Mouse (Mus musculus): ENCODE measurements at regions not wholly inside any gene's neighbourhood (a gene's known extent, or its start where the extent isn't known, plus 50 kb on each side); places are given as distances from the start of the nearest gene placed in this dataset.

DNA sequence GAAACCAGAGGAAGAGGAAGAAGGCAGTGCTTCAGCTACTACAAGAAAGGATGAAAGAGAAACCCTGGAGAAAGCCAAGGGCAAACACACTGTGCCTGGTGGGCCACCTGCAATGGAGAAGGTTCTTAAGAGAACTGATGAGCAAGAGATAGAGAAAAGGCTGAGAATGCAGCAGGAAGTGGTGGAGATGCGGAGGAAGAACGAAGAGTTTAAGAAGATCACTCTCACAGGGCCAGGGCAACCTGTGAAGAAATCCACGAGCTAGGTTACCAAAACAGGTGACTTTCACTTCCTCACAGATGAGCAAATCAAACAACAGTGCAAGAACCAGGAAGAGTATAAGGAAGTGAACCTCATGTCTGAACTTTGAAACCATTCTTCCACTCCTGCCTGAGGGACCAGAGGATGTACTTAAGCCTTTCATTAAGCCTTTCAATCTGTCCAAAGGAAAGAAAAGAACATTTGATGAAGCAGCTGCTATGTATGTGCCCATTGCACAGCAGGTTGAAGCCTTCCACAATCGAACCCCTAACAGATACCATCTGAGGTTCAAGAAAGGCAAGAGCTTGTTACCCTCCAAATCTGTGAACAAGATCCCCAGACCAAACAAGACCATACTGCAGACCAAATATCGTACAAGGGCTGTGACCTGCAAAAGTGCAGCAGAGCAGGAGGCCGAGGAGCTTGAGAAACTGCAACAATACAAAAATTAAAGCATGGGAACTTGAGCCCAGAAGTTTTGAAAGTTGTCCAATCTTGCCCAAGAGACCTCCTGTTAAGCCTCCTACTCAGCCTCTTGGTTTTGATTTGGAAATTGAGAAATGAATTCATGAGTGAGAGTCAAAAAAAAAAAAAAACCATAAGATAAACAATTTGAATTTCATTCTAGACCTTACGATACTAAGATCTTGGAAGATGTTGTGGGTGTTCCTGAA is 91.6 kb upstream of the Zfp462 start:
- no peaks in the 10 kb centered on the region for H3K4me1 ChIP-seq (replicated peaks; ENCODE audit: control insufficient read depth, insufficient read depth, low read length)
- no peaks in the 10 kb centered on the region for H3K27me3 ChIP-seq (replicated peaks; ENCODE audit: control insufficient read depth, insufficient read depth, low read length)
- WGBS = 88% methylated on average over 7 of the region's 7 CpGs
- H3K27ac ChIP-seq (ENCODE audit: low read depth) = no peak overlapping the region
- no peaks in the 10 kb centered on the region for H3K36me3 ChIP-seq (ENCODE audit: control insufficient read depth, insufficient read depth, low read length)
- H3K9ac ChIP-seq (ENCODE audit: low read length) = no peak overlapping the region
- H3K9me3 ChIP-seq (ENCODE audit: control insufficient read depth, low read length) = no peaks in the 10 kb centered on the region
- DNase-seq (ENCODE audit: low spot score) = no peak
- no peak for ATAC-seq (replicated peaks; ENCODE audit: low FRiP score, low TSS enrichment, low read depth)
- no peak overlapping the region for H3K4me3 ChIP-seq (ENCODE audit: low read depth, low read length)
- no peak overlapping the region for H3K4me2 ChIP-seq (ENCODE audit: low read length)

DNA sequence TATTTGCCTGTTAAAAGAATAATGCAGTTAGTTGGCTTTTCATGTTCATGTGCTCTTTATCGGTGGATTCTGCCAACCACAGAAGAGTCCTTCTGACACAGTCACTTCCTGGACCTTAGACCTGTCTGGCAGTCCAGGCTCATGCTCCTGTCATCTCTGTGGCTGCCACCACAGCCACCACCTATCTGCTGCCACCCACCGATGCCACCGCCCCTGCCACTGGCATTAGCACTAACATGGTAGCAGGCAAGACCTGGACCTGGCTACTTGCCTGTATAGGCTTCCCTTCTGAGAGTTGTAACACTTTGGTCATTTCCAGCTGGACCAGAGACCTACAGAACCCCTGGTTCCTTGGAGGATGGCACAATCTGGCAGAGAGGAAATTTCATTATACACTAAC is 86.2 kb upstream of the Zfp462 start:
- no peaks in the 10 kb centered on the region for H3K36me3 ChIP-seq (ENCODE audit: control insufficient read depth, insufficient read depth, low read length)
- no peak overlapping the region for H3K27ac ChIP-seq (ENCODE audit: low read depth)
- H3K27me3 ChIP-seq (replicated peaks; ENCODE audit: control insufficient read depth, insufficient read depth, low read length) = no peaks in the 10 kb centered on the region
- no peaks in the 10 kb centered on the region for H3K4me1 ChIP-seq (replicated peaks; ENCODE audit: control insufficient read depth, insufficient read depth, low read length)
- no peak overlapping the region for H3K4me2 ChIP-seq (ENCODE audit: low read length)
- ATAC-seq (replicated peaks; ENCODE audit: low FRiP score, low TSS enrichment, low read depth) (no peak), DNase-seq (ENCODE audit: low spot score) (no peak)
- H3K4me3 ChIP-seq (ENCODE audit: low read depth, low read length) = no peak overlapping the region
- H3K9me3 ChIP-seq (ENCODE audit: control insufficient read depth, low read length) = no peaks in the 10 kb centered on the region
- 94% methylated on average over 3 of the region's 3 CpGs for WGBS
- H3K9ac ChIP-seq (ENCODE audit: low read length) = no peak overlapping the region

DNA sequence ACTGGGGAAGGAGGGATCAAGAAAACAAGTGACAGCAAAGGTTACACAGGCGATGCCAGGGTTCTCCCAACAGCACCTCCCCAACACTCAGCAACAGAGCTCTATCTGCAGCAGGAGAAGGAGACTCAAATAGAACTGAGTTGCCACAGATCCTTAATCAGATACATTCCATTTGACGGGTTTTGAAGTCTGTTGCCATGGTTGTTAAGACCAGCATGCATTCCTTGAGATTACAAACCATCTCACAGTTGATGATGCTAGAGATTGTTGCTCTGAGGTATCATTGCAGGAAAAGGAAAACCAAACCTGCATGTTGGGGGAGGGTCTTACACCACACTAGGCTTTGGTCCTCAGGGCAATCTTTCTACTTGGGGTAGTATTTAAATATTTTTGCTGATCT is 78.8 kb upstream of the Zfp462 start:
- ATAC-seq (replicated peaks; ENCODE audit: low FRiP score, low TSS enrichment, low read depth) = no peak
- Histone ChIP-seq H3K4me1 (replicated peaks; ENCODE audit: control insufficient read depth, insufficient read depth, low read length) (no peaks in the 10 kb centered on the region), H3K9me3 (ENCODE audit: control insufficient read depth, low read length) (no peaks in the 10 kb centered on the region), H3K4me2 (ENCODE audit: low read length) (no peak overlapping the region), H3K9ac (ENCODE audit: low read length) (no peak overlapping the region), H3K36me3 (ENCODE audit: control insufficient read depth, insufficient read depth, low read length) (no peaks in the 10 kb centered on the region), H3K27ac (ENCODE audit: low read depth) (no peak overlapping the region), H3K27me3 (replicated peaks; ENCODE audit: control insufficient read depth, insufficient read depth, low read length) (no peaks in the 10 kb centered on the region), H3K4me3 (ENCODE audit: low read depth, low read length) (no peak overlapping the region)
- 46% methylated on average over 2 of the region's 2 CpGs for WGBS
- DNase-seq (ENCODE audit: low spot score) = no peak

DNA sequence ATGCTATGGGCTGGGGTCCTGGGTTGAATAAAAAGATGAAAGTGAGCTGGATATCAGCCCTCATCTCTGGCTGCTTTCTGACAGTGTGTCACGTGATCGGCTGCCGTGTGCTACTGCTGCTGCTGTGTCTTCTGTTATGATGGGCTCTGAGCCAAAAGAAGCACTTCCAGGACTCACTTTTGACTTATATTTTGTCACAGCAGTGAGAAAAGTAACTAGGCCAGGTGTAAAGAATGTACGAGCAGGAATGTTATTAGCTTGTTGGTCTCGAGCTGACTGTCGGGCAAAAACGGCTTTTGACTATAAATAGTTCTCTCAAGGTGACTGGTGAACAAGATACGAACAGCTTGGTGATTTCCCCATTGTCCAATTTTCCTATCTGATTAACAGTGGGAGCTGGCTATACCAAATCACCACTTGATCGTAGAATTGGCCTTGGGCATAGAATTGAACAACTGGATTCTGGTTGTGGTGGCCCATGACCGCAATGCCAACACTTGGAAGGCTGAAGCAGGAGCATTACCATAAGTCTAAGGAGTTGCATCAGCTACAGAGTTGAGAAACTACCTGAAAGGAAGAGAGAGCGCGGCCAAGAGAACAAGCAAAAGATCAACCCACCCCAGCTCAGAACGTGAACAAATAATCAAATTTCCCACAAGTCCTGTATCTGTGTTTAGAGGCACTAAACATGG is 70.6 kb upstream of the Zfp462 start:
- ATAC-seq (replicated peaks; ENCODE audit: low FRiP score, low TSS enrichment, low read depth) = no peak
- no peaks in the 10 kb centered on the region for H3K9me3 ChIP-seq (ENCODE audit: control insufficient read depth, low read length)

DNA sequence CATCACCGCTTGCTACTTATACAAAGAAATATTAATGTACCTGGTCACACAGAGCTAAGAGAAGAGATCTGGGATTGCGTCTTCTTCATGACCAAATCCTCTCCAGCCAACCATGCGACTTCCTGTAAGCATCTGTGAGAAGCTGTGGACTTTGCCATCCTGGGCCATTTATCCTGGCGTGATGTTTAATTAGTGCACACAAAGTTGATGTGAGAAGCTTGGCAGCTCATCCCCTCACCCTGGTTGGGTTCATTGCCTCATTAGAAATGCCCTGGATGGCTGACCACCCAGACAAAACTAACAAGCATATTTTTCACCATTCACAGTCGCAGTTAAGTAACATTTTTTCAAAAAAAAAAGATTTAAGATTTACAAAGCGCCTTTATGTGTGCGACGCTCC is 69.3 kb upstream of the Zfp462 start:
- no peaks in the 10 kb centered on the region for H3K27me3 ChIP-seq (replicated peaks; ENCODE audit: control insufficient read depth, insufficient read depth, low read length)
- no peaks in the 10 kb centered on the region for H3K36me3 ChIP-seq (ENCODE audit: control insufficient read depth, insufficient read depth, low read length)
- no peak for ATAC-seq (replicated peaks; ENCODE audit: low FRiP score, low TSS enrichment, low read depth)
- WGBS = 93% methylated on average over 8 of the region's 8 CpGs
- H3K4me3 ChIP-seq (ENCODE audit: low read depth, low read length) = no peak overlapping the region
- H3K27ac ChIP-seq (ENCODE audit: low read depth) = no peak overlapping the region
- H3K9ac ChIP-seq (ENCODE audit: low read length) = no peak overlapping the region
- no peaks in the 10 kb centered on the region for H3K9me3 ChIP-seq (ENCODE audit: control insufficient read depth, low read length)
- no peak overlapping the region for H3K4me2 ChIP-seq (ENCODE audit: low read length)
- H3K4me1 ChIP-seq (replicated peaks; ENCODE audit: control insufficient read depth, insufficient read depth, low read length) = no peaks in the 10 kb centered on the region
- no peak for DNase-seq (ENCODE audit: low spot score)

More for the DNA sequence above, 70.6 kb upstream of the Zfp462 start:
- Histone ChIP-seq H3K36me3 (ENCODE audit: control insufficient read depth, insufficient read depth, low read length) (no peaks in the 10 kb centered on the region), H3K9ac (ENCODE audit: low read length) (no peak overlapping the region), H3K4me2 (ENCODE audit: low read length) (no peak overlapping the region), H3K27ac (ENCODE audit: low read depth) (no peak overlapping the region), H3K4me1 (replicated peaks; ENCODE audit: control insufficient read depth, insufficient read depth, low read length) (no peaks in the 10 kb centered on the region), H3K27me3 (replicated peaks; ENCODE audit: control insufficient read depth, insufficient read depth, low read length) (no peaks in the 10 kb centered on the region), H3K4me3 (ENCODE audit: low read depth, low read length) (no peak overlapping the region)
- WGBS = 89% methylated on average over 13 of the region's 13 CpGs
- no peak for DNase-seq (ENCODE audit: low spot score)

DNA sequence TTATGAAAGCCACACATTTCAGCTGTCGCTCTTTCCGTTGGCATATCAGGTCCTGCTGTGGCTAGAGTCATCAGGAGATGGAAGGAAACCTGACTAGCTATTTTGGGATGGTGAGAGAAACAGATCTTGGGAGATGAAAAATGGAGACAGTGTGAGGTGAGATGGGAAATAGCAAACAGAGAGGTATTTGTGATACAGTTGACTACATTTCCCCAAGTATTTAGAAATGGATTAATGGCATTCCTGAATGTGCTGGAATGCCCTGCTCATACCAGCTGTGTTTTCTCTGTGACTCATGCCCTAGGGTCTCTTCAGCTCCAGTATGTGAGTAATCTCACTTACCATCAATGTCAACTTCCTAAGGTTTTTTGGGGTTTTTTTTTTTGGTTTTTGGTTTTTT is 67.5 kb upstream of the Zfp462 start:
- Histone ChIP-seq H3K9me3 (ENCODE audit: control insufficient read depth, low read length) (no peaks in the 10 kb centered on the region), H3K4me3 (ENCODE audit: low read depth, low read length) (no peak overlapping the region), H3K36me3 (ENCODE audit: control insufficient read depth, insufficient read depth, low read length) (no peaks in the 10 kb centered on the region), H3K27ac (ENCODE audit: low read depth) (no peak overlapping the region), H3K4me2 (ENCODE audit: low read length) (no peak overlapping the region), H3K4me1 (replicated peaks; ENCODE audit: control insufficient read depth, insufficient read depth, low read length) (no peaks in the 10 kb centered on the region), H3K27me3 (replicated peaks; ENCODE audit: control insufficient read depth, insufficient read depth, low read length) (no peaks in the 10 kb centered on the region), H3K9ac (ENCODE audit: low read length) (no peak overlapping the region)
- DNase-seq (ENCODE audit: low spot score) (no peak), ATAC-seq (replicated peaks; ENCODE audit: low FRiP score, low TSS enrichment, low read depth) (no peak)
- WGBS = 80% methylated on average over 2 of the region's 2 CpGs

DNA sequence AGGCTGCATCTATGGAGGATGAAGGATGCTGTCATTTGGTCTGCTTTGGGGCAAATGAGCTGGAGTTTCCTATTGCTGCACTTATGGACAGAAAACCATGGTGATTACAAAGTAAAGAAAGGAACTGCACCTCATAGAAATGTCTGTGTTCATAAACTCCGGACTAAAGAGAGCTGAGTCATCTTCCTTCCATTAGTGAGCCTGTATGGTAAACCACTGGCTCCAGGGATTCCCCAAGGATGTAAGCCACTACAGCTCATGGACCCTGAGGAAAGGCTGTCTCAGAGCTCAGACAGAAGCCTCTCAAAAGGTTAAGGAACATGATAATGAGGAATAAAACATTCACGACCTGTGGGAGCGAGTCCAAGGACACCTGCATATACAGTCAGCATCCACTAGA is 66.3 kb upstream of the Zfp462 start:
- Histone ChIP-seq H3K27me3 (replicated peaks; ENCODE audit: control insufficient read depth, insufficient read depth, low read length) (no peaks in the 10 kb centered on the region), H3K9ac (ENCODE audit: low read length) (no peak overlapping the region), H3K9me3 (ENCODE audit: control insufficient read depth, low read length) (no peaks in the 10 kb centered on the region), H3K4me3 (ENCODE audit: low read depth, low read length) (no peak overlapping the region), H3K27ac (ENCODE audit: low read depth) (no peak overlapping the region), H3K4me2 (ENCODE audit: low read length) (no peak overlapping the region), H3K4me1 (replicated peaks; ENCODE audit: control insufficient read depth, insufficient read depth, low read length) (no peaks in the 10 kb centered on the region), H3K36me3 (ENCODE audit: control insufficient read depth, insufficient read depth, low read length) (no peaks in the 10 kb centered on the region)
- ATAC-seq (replicated peaks; ENCODE audit: low FRiP score, low TSS enrichment, low read depth) (no peak), DNase-seq (ENCODE audit: low spot score) (no peak)
- 79% methylated on average over 3 of the region's 3 CpGs for WGBS

DNA sequence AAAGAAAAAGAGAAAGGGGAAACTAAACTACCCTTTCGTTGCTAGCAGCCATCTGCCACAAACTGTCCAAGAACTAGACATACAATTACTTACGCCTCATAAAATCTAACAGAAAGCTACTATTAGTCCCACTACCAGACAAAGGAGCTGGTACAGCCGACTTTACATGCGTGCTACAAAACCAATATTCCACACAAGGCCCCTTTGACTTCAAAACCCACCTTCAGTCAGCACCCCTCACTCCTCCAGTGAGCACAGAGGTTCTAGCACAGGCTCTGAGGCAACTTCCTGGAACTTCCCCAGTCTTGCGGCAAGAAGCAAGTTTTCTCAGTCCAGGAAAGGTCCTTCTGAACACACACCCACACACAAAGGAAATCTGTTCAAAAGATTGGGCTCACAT is 51.6 kb upstream of the Zfp462 start:
- Histone ChIP-seq H3K9ac (ENCODE audit: low read length) (no peak overlapping the region), H3K4me1 (replicated peaks; ENCODE audit: control insufficient read depth, insufficient read depth, low read length) (no peaks in the 10 kb centered on the region), H3K9me3 (ENCODE audit: control insufficient read depth, low read length) (no peaks in the 10 kb centered on the region), H3K4me2 (ENCODE audit: low read length) (no peak overlapping the region), H3K36me3 (ENCODE audit: control insufficient read depth, insufficient read depth, low read length) (no peaks in the 10 kb centered on the region), H3K27me3 (replicated peaks; ENCODE audit: control insufficient read depth, insufficient read depth, low read length) (no peaks in the 10 kb centered on the region), H3K4me3 (ENCODE audit: low read depth, low read length) (no peak overlapping the region), H3K27ac (ENCODE audit: low read depth) (no peak overlapping the region)
- no peak for DNase-seq (ENCODE audit: low spot score)
- no peak for ATAC-seq (replicated peaks; ENCODE audit: low FRiP score, low TSS enrichment, low read depth)
- 81% methylated on average over 5 of the region's 5 CpGs for WGBS

Data from intestine, embryonic 14.5 days (tissue).